ENCODE assay signal across 15 mouse cellular contexts in the genomic region with DNA sequence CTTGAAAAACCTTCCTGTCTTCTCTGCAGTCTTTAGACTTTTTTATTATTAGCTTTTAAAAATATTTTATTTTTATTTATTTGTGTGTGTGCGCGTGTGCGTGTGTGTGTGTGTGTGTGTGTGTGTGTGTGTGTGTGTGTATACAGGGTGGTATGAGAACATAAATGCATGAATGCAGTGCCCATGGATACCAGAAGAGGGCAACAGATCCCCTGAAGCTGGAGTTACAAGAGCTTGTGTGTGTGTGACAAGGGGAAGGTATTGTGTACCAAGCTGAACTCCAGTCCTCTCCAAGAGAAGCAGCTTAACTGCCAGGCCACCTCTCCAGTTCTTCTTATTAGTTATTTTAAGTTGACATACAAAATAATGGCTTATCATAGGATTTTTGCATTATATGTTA.
DNase-seq lines count a peak whose midpoint lies in the region; ATAC-seq and TF ChIP-seq lines count a peak whose summit lies in the region.
"Had no signal": no experiment of that assay in that cellular context is flagged by ENCODE, and none has a peak within 500 bp of the region (broad histone marks: within the 10 kb centered on the region; RNA-seq: fewer than 3 reads in every experiment).

No protein-coding gene starts in this region.

- in situ Hi-C loops in CH12.LX (cut with MboI; ENCODE audit: low pct_ligation_motif_present, low pct_unique_long_range_greater_than_20kb, low sequenced_read_pairs) = no loop called here

- H3K4me2 ChIP-seq in forebrain, postnatal 0 days (ENCODE audit: low read depth) = no peak overlapping the region
- no peak overlapping the region for H3K4me2 ChIP-seq in forebrain, embryonic 11.5 days (ENCODE audit: low read depth, low read length, severe bottlenecking)
- no peak overlapping the region for H3K4me2 ChIP-seq in CH12.LX (ENCODE audit: insufficient read depth, low read depth, poor library complexity, severe bottlenecking)
- H3K4me2 ChIP-seq: neural tube, embryonic 13.5 days had no signal

- TF ChIP-seq CTCF in forebrain, postnatal 0 days (IDR thresholded peaks at IDR 0.05; ENCODE audit: low read depth) = peak; percentile 55
- peak; percentile 21 to 52; a peak in 2 of 4 replicates for TF ChIP-seq CTCF in CH12.LX (conservative IDR thresholded peaks at IDR 0.05 in 1 of 2, IDR thresholded peaks at IDR 0.05 in 1 of 2; ENCODE audit: low read depth in 2 of 2, low read length in 2 of 2)

- dilution Hi-C loops in CH12.LX (cut with MboI; ENCODE audit: extremely low pct_ligation_motif_present, extremely low pct_unique_long_range_greater_than_20kb, low sequenced_read_pairs) = no loop called here

- intact Hi-C loops in left cerebral cortex, postnatal 4 days (cut with DNase I) = no loop called here

- peak; percentile 9 for DNase-seq in forebrain, postnatal 0 days
- no peak for DNase-seq in forebrain, embryonic 11.5 days (ENCODE audit: low spot score)
- DNase-seq in left cerebral cortex, postnatal 4 days = peak; percentile 6
- no peak for DNase-seq in left cerebral cortex, adult 18-20 months (ENCODE audit: low spot score in 2 of 2)
- peak; percentile 24 for DNase-seq in CH12.LX (ENCODE audit: extremely low read depth)
- peak; percentile 21 for DNase-seq in embryo, embryonic 11 days
- no peak for DNase-seq in testis, postnatal 14 days (ENCODE audit: low spot score)
- DNase-seq: B cell, adult 2 months; cerebellum, adult 8-10 months; heart, adult 11 months; kidney, postnatal 25 days had no signal

- no peak overlapping the region for H3K4me3 ChIP-seq in forebrain, postnatal 0 days (ENCODE audit: low read depth, low read length)
- no peak overlapping the region for H3K4me3 ChIP-seq in forebrain, embryonic 11.5 days (ENCODE audit: low read depth, low read length)
- no peak overlapping the region for H3K4me3 ChIP-seq in CH12.LX (replicated peaks in 1 of 3; ENCODE audit: low read depth in 2 of 3, low read length in 2 of 3, poor library complexity in 1 of 3)
- H3K4me3 ChIP-seq: neural tube, embryonic 13.5 days had no signal

- no peaks in the 10 kb centered on the region for H3K27me3 ChIP-seq in forebrain, postnatal 0 days (ENCODE audit: insufficient read depth, low read length)
- no peaks in the 10 kb centered on the region for H3K27me3 ChIP-seq in forebrain, embryonic 11.5 days (ENCODE audit: control insufficient read depth, insufficient read depth, low read length)
- H3K27me3 ChIP-seq in CH12.LX (replicated peaks) = no peaks in the 10 kb centered on the region
- H3K27me3 ChIP-seq: neural tube, embryonic 13.5 days had no signal

- no peak for TF ChIP-seq EP300 in CH12.LX (IDR thresholded peaks at IDR 0.05; ENCODE audit: low read length)

- no peaks in the 10 kb centered on the region for H3K4me1 ChIP-seq in forebrain, postnatal 0 days (ENCODE audit: insufficient read depth)
- H3K4me1 ChIP-seq in forebrain, embryonic 11.5 days (replicated peaks; ENCODE audit: control insufficient read depth, insufficient read depth, low read length) = no peaks in the 10 kb centered on the region
- no peaks in the 10 kb centered on the region for H3K4me1 ChIP-seq in CH12.LX (ENCODE audit: control insufficient read depth in 1 of 2, insufficient read depth in 2 of 2)
- H3K4me1 ChIP-seq: neural tube, embryonic 13.5 days had no signal

- WGBS in forebrain, postnatal 0 days = 94% methylated on average over 3 of the region's 3 CpGs
- 91% methylated on average over 3 of the region's 3 CpGs for WGBS in forebrain, embryonic 11.5 days

- H3K36me3 ChIP-seq in forebrain, postnatal 0 days (ENCODE audit: insufficient read depth) = no peaks in the 10 kb centered on the region
- no peaks in the 10 kb centered on the region for H3K36me3 ChIP-seq in forebrain, embryonic 11.5 days (ENCODE audit: control insufficient read depth, insufficient read depth, low read length)
- H3K36me3 ChIP-seq in CH12.LX (replicated peaks in 1 of 2; ENCODE audit: control insufficient read depth in 1 of 2, insufficient read depth in 1 of 2, low read length in 1 of 2) = no peaks in the 10 kb centered on the region
- H3K36me3 ChIP-seq: neural tube, embryonic 13.5 days had no signal

- H3K9ac ChIP-seq in forebrain, postnatal 0 days = no peak overlapping the region
- no peak overlapping the region for H3K9ac ChIP-seq in forebrain, embryonic 11.5 days (ENCODE audit: low read length)
- H3K9ac ChIP-seq in CH12.LX (ENCODE audit: insufficient read depth, low read depth) = no peak overlapping the region
- H3K9ac ChIP-seq: neural tube, embryonic 13.5 days had no signal

- no peaks in the 10 kb centered on the region for H3K79me2 ChIP-seq in CH12.LX (replicated peaks; ENCODE audit: control insufficient read depth, extremely low read depth, insufficient read depth, poor library complexity, severe bottlenecking)

- peak; percentile 49 for TF ChIP-seq RAD21 in CH12.LX (IDR thresholded peaks at IDR 0.05; ENCODE audit: low read depth, low read length)

- no peak overlapping the region for H3K27ac ChIP-seq in forebrain, postnatal 0 days (ENCODE audit: low read depth, low read length)
- no peak overlapping the region for H3K27ac ChIP-seq in forebrain, embryonic 11.5 days (ENCODE audit: low read depth, low read length)
- no peak overlapping the region for H3K27ac ChIP-seq in CH12.LX (ENCODE audit: insufficient read depth, low read depth)
- H3K27ac ChIP-seq: macrophage; neural tube, embryonic 13.5 days had no signal

- H3K9me3 ChIP-seq in forebrain, postnatal 0 days (ENCODE audit: low read length) = no peaks in the 10 kb centered on the region
- no peaks in the 10 kb centered on the region for H3K9me3 ChIP-seq in forebrain, embryonic 11.5 days (ENCODE audit: control insufficient read depth, low read length)
- H3K9me3 ChIP-seq in CH12.LX (replicated peaks; ENCODE audit: low read length) = no peaks in the 10 kb centered on the region
- H3K9me3 ChIP-seq: neural tube, embryonic 13.5 days had no signal

- TF ChIP-seq POLR2A in CH12.LX (IDR thresholded peaks at IDR 0.05; ENCODE audit: low read depth, low read length) = no peak

- ATAC-seq in forebrain, postnatal 0 days = no peak
- no peak for ATAC-seq in forebrain, embryonic 11.5 days (replicated peaks; ENCODE audit: low FRiP score)
- no peak for ATAC-seq in erythroblast, adult 5-6 weeks (replicated peaks; ENCODE audit: low FRiP score, poor library complexity, severe bottlenecking)
- ATAC-seq: inflammation-experienced regulatory T-cells, adult 6 months had no signal

TF ChIP-seq in CH12.LX, 34 proteins besides CTCF, POLR2A, EP300 and RAD21:
- TF ChIP-seq ETS1 (conservative IDR thresholded peaks at IDR 0.05; ENCODE audit: low read depth, low read length) (no peak), SMC3 (IDR thresholded peaks at IDR 0.05; ENCODE audit: low read depth, low read length) (peak; percentile 32; the same call in 1 of the 2 replicates)

Comparison
In these comparisons a context has a peak if more than half of its experiments do, and no peak if none do; other contexts are left out.
1. DNase-seq: peak in forebrain, postnatal 0 days (single experiment), left cerebral cortex, postnatal 4 days (single experiment), CH12.LX (single experiment) and embryo, embryonic 11 days (single experiment); none in forebrain, embryonic 11.5 days (single experiment), left cerebral cortex, adult 18-20 months (0 of 2) and testis, postnatal 14 days (single experiment).